Mouse (Mus musculus) mouse trophoblast stem cell (cell line): Measurements from ENCODE around the gene Zik1.

ENCODE experiments used
- in situ Hi-C, 2 experiments: fragments of 300-500 bp; cut with MseI, MboI; formaldehyde crosslinking; loops; 2 replicates in 1 of 2; 3 replicates in 1 of 2; pipeline ENCODE4 v1.15.1; 2025

The Zik1 gene

DNA sequence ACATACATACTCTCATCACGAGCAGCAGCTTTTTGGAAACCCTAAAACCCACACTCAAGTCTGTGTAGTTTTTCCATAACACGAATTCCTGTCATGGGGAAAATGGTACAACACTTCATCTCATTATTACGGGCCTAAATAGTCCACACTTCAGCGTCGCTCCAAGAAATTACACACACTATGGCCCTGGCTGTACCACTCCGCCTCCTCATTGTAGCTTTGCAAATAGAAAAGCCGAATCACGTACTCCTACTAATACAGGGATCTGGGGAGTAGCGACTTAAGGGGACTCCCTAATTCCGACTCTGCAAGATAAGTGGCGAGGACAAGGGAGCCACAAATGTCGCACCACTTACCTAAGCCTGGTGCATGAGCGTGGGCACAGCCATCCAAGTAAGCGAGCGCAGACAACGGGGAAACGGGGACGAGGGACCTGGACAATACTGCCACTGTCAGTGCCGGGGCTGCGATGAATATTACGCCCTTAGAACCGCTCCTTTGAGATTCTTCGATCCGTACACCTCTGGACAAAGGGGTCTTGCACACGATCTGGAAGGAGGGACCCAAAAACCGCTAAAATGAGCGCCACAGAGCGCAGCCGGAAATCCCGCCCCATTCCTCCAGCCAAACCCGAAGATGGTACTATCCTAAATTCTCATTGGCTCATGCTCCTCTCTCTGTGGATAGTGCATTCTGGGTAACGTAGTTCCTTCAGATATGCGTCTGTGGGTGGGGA is at the start of gene Zik1:
TSS of gene Zik1 (minus strand) at position 609 of the 736 bp plus-strand sequence.
- in situ Hi-C loops, result no loop called here

DNA sequence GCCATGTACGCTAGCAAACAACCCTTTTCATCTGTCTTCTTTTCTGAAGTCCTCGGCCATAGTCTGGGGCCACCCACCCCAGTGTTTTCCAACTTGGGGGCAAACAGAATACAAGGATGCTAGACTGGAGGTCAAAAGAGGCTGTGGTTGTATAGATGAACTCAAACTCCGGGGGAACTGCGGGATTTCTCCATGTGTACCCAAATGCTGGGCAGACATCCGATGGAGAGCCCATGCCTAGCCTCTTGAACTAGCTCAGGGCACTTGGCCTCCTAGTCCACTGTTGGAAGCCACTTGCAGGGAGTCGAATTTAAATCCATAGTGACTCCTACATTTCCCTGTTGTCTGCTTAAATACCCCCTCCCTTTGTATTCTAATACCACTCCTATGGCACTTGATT is 384 bp upstream of the Zik1 start:
- in situ Hi-C loops, result no loop called here

DNA sequence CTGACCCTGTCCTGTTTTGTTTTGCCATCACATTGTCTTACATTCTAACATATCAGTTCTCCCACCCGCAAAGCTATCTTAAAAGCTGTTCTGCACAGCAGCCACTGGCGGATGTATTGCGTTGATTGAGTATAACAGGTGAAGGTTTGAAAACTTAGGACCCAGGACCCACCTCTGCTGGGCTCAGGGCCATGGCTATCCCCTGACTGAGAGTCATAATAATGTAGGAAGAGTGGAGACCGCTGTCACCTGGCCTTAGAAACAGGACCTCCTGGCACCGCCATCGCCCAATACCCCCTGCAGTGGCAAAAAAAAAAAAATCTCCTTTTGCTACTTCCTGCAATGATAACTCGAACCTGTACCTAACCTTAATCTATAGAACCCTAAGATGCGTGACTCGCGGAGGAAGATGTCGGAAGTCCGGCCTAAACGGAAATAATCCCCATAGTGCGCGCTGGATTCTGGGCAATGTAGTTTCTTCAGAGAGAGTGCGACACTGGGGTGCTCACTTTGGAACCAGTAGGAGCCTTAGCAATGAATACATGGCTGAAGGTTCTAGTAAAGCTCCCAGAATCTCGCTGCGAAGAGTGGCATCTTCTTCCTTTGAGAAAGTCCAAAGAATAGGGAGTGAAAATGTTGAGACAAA is 14.5 kb downstream of the Zik1 start:
- in situ Hi-C loops, result no loop called here

GRCm38 (mm10) chr7:10479813-10480212 is 15.4 kb downstream of the Zik1 start:
- in situ Hi-C loops, result no loop called here

DNA sequence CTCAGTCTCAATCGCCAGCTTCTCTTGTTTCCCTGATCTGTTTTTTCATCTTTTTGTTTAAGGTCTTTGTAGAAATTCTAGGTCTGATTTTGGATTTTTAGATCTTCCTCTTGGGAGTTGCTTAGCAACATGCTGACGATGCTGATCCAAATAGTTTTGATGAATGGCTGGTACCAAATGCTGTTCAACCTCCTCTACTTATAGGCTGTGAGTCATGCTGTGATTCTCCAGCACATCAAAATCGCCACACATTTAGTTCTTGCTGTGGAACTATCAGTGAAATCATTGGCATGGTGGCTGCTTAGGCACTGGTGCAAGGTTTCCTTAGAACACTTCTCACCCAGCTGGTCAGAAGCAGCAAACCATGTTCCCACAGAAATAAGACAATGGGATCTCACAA is 37.0 kb downstream of the Zik1 start:
- in situ Hi-C loops, result no loop called here

- in situ Hi-C loops, result no loop called here
Observed at GRCm38 (mm10) chr7:10443031-10443430, 52.2 kb downstream of the Zik1 start, which contains the start of gene Vmn1r67. Gene Vmn1r67, plus strand, starts transcription at chr7:10443331.
